Mouse (Mus musculus): Measurements from ENCODE around the gene Anln.

GRCm38 (mm10) chr9:22322381-22323211 is 66.4 kb downstream of the Anln start:
- TF ChIP-seq CTCF (IDR thresholded peaks at IDR 0.05; ENCODE audit: low read depth) (no peak), EP300 (IDR thresholded peaks at IDR 0.05; ENCODE audit: low read depth) (peak; percentile 58)

Measured in liver, embryonic 14.5 days (tissue).